Mouse (Mus musculus) forelimb bud, embryonic 11.5 days (tissue): ENCODE results near the gene Rgs3.

Experiments used
- DNase-seq: peaks from one replicate; pipeline ENCODE4 v3.0.0-alpha.2; 2012; ENCODE audit warnings: low read depth, low spot score

Gene Rgs3

GRCm38 (mm10) chr4:62605856-62606541 lies 46.4 kb downstream of the Rgs3 start:
- DNase-seq = no peak

GRCm38 (mm10) chr4:62606542-62606882 lies 46.9 kb downstream of the Rgs3 start:
- DNase-seq = no peak

- no peak for DNase-seq
These were observed 47.3 kb downstream of the Rgs3 start for GRCm38 (mm10) chr4:62606905-62607304.

DNA sequence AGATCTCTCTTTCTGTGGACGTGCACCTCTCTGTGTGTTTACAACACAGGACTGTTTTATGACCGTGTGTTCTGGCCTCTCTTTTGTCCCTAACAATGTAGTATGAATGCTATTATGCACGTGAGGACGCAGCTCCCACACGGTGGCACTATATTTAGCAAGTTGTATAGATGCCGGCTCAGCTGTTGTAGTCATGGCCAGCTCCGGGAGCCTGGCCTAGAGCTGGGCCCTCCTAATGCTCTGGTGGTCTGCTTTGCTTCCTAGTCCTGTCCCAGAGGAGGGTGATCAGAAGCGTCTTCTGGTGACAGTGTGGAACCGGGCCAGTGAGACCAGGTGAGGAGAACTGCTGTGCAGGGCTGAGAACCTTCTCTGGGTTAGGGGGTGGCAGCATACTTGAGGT lies 47.7 kb downstream of the Rgs3 start:
- no peak for DNase-seq

DNA sequence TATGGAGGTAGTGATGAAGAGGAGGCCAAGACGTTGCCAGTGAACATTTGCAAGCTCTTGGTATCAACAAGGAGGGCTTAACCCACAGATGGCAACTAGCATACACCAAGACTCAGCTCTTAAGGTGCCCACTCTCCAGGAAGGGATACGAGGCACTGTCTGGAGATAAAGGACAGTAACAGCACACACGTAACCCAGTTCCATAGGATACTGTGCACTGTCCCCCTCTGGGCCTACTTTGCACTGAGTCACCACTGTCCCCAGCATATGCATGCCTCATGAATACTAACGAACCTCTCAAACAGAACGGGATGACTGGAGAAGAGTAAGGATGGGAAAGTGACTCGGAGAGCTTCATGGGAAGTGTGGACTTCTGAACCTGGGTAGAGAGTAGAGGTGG lies 48.2 kb downstream of the Rgs3 start:
- DNase-seq = no peak

DNA sequence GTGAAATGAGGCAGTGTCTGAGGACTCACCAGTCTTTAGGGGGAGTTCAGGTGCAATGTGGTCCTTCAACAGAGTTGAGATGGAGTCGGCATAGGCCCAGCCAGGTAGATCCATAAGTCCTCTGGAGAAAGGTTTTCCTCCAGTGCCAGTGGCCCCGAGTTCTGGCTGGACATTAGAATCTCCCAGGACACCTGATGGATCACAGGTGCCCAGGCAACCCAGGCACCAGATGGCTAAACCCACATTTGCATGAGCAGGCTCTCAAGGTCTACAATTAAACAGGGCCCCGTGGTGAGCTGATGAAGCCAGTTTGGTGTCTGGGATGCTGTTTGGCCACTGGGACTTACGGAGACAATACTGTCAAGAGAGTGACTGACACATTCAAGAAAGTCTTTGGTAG lies 49.7 kb downstream of the Rgs3 start:
- no peak for DNase-seq

DNA sequence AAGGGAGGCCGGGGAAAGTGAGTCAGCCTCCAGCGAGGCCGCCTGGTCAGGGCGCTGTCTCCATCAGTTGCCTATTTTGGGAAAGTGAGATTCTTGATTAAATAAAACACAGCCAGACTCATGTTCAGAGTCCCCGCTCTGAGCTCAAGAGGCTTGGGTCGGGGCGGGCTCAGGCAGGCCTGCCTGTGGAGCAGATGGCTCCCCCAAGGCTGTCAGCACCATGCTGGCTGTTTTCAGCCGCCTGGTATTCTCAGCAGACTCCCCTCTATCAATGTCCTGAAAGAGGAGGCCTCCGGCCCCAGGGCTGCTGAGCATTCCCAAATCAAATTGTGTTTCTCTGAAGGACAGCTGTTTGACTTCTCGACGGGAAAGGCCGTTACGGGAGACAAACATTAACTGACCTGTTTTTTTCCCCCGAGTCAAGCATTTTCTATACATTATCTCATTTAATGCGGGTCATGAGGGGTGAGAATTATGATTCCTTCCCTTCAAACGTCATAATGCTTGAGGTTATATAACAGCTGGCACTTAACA lies 50.6 kb downstream of the Rgs3 start:
- DNase-seq = no peak

DNA sequence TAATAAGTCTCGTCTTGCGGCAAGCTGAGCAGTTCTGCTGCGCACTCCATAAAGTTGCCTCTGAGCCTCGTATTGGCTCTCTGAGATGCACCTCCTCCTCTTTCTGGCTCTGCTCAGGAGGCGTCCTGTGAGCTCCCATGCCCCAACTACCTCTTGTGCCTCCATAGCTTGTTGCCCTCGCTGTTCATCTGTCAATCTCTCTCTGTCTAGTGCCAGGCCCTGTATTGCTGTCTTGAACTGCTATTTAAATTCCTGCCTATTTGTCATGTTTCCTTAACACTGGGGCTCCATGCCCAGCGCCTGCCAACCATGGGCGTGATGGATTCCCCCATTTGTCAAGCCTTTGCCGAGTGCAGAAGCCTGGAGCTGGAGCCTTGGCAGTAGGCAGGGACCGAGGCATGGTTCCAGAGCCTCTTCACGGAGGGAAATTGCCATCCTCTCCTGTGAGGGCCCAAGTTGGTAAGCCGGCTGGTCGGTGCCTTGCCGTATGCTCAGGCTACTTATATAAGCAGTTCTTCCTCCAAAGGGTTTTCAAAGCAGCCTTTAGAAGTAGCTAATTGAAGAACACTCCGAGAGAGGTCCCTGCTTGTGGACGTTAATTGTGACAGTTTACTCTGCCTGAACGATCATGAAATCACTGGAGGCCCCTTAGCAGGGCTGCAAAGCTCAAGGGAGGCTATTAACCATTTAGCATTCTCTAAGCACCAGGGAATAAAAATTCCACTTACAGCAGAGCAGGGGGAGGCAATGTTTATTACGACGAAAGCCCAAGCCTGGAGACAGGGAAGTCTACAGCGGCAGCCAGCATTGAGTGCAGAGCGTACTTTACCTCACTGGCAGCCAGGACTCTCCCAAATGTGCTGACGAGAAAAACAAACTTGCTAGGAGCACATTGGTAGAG lies 53.2 kb downstream of the Rgs3 start:
- no peak for DNase-seq

GRCm38 (mm10) chr4:62613646-62614365 lies 54.2 kb downstream of the Rgs3 start:
- no peak for DNase-seq

- DNase-seq = no peak
These were observed 58.3 kb downstream of the Rgs3 start for GRCm38 (mm10) chr4:62617856-62618440.

GRCm38 (mm10) chr4:62619232-62619964 lies 59.8 kb downstream of the Rgs3 start:
- DNase-seq = no peak

GRCm38 (mm10) chr4:62619965-62620244 lies 60.3 kb downstream of the Rgs3 start:
- no peak for DNase-seq

DNA sequence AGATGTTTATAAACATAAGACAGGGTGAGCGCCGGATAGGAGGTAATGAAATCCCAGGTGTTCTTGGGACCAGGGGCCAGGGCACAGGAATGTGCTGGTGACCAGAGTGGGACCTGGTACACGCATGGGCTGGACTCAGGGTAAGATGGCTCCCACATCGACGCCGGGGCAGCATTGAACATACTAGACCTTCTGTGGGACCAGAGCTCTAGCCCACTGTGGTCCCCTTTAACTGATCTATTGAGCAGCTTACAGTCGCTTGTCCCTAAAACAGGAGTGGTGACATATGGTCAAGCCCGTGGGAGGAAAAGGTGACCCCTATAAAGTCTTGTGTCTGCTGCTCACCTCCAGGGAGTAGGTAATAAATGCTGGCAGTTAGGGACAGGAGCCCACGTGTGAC lies 61.5 kb downstream of the Rgs3 start:
- no peak for DNase-seq

DNA sequence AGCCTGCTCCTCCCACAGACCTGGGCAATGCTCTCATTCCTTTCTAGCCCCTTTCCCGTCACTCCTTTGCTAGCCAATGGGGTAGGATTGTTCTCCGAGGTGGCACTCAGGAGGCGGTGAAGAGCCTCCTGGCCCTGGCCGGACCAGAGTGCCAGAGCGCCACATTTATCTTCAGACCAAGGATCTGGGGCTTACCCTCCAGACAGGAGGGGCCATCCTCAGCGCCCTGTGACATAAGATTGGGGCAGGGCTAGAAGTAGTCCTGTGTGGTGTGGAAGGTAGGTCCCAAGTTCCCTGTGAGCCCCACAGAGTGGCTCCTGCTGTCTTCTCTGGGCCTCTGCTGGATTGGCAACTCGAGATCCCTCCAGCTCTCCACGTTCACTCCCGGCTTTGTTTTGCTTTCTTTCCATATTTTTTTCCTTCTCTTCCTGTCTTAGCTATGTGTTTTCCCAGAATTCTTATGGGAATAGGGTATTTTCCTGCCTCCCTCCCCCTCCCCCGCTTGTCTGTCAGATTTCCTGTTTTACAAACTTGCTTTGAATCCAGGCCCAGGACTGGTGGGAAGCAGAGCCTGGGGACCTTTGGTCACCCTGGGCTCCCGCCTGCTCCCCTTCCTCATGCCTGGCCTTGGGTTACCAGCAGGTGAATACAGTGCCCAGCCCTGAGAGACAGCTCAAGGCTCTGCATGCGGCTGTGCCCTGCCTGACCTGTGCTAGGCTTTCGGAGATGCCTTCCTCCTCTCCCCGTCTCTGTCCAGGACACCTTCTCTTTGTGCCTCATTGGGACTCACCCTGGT lies 62.4 kb downstream of the Rgs3 start:
- no peak for DNase-seq

DNA sequence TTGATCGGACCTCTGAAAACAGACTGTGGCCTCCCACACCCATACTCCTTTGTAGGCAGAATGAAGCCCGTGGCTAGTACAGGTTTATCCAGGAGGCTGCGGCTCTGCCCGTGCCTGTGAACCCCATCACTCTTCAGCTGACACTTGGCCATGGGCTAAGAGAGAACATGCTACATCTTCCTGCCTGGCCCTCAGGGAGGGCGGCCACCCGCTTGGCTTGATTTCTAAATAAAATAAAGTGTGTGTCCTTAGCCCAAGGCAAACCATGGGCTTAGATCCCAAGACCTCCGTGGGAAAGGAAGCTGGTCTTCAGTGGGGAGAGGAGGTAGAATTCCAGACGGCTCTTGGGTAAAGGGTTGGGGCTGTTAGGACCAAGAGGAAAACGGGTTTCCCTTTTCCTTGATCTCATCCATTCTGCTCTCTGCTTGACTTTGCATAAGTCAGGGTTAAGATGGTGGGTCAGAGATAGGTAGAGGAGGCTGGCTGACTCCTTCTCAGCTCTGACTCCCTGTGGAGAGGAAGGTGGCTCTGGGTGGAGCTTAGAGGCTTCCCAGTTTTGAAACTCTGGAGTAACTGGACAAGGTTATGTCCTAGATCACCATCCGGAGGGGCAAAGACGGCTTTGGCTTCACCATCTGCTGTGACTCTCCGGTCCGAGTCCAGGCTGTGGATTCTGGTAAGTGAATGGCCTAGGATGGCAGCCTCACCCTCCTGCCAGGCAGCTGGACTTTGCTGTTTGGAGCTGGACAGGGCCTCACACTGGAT lies 63.8 kb downstream of the Rgs3 start:
- no peak for DNase-seq

DNA sequence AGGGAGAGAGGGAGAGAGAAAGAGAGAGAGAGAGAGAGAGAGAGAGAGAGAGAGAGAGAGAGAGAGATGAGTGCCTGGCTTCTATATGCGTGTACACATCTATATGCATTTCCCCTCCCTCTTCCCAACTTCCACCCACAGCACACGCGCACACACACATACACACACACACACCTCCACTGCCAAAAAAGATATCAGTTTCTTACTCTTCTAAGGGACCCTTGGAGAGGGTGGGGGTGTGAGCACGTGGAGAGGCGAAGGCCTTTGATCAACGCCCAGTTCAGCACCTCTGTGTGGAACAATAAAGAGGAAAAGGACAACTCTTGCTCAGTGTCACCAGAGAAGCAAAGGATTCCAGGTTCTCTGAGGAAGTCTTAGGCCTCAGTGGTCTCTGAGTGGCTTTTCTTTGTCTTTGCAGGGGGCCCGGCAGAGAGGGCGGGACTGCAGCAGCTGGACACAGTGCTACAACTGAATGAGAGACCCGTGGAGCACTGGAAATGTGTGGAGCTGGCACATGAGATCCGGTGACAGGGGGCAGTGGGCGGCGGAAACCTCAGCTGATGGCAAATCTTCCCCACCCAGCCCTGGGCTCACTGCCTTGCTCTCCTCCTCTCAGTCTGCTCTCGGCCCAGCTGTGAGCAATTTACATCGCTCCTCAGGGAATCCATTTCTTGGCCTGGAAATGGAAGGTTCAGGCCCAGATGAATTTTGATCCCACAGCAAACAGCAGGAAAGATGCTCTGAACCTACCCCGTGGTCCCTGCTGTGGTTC lies 65.2 kb downstream of the Rgs3 start:
- DNase-seq = no peak

GRCm38 (mm10) chr4:62625451-62626061 lies 65.9 kb downstream of the Rgs3 start:
- DNase-seq = no peak

GRCm38 (mm10) chr4:62626228-62627026 lies 66.8 kb downstream of the Rgs3 start:
- no peak for DNase-seq
